Mouse (Mus musculus) heart, adult 2 months (tissue): ENCODE data around the gene Actl7a.

Experiments
- CTCF ChIP-seq: fragments of 200-600 bp; IDR thresholded peaks from 2 replicates; pipeline ENCODE4 v1.8.1; 2022; ENCODE audit warnings: antibody characterized with exemption, mild to moderate bottlenecking, moderate library complexity
- EP300 ChIP-seq: fragments of 200-500 bp; IDR thresholded peaks from 2 replicates; pipeline ENCODE4 v1.6.1; 2011; ENCODE audit warnings: low read depth, low read length, control low read depth; ENCODE audit not compliant: insufficient read depth
- POLR2A ChIP-seq: fragments of 200-500 bp; IDR thresholded peaks from 2 replicates; pipeline ENCODE4 v1.6.1; 2011; ENCODE audit warnings: mild to moderate bottlenecking, low read depth, low read length, control low read depth; ENCODE audit not compliant: insufficient read depth

- TF ChIP-seq CTCF (no peak), EP300 (no peak), POLR2A (no peak)
Measured at GRCm38 (mm10) chr4:56756021-56756420, 12.8 kb downstream of the Actl7a start.
